Mouse (Mus musculus): Measurements from ENCODE around the gene Itpr2.

Gene Itpr2

GRCm38 (mm10) chr6:146289801-146290200 lies 212.2 kb downstream of the Itpr2 start:
- in situ Hi-C loops (cut with MboI; ENCODE audit: unreplicated experiment in 2 of 2): loop anchor here in 1 of 2 experiments (10.0 kb wide), 1 partner anchor 925 kb away; no protein-coding TSS in a partner anchor

- in situ Hi-C loops (cut with MboI; ENCODE audit: unreplicated experiment in 2 of 2): loop anchor here in 1 of 2 experiments (10.0 kb wide), 1 partner anchor 923 kb away; no protein-coding TSS in a partner anchor
Observed at GRCm38 (mm10) chr6:146288266-146288665, 213.8 kb downstream of the Itpr2 start.

GRCm38 (mm10) chr6:146284921-146285565 lies 217.0 kb downstream of the Itpr2 start:
- in situ Hi-C loops (cut with MboI; ENCODE audit: unreplicated experiment in 2 of 2): loop anchor here in 1 of 2 experiments (10.0 kb wide), 1 partner anchor 920 kb away; no protein-coding TSS in a partner anchor

- in situ Hi-C loops (cut with MboI; ENCODE audit: unreplicated experiment in 2 of 2): loop anchor here in 1 of 2 experiments (10.0 kb wide), 1 partner anchor 919 kb away; no protein-coding TSS in a partner anchor
Observed at GRCm38 (mm10) chr6:146283981-146284380, 218.0 kb downstream of the Itpr2 start.

- in situ Hi-C loops (cut with MboI; ENCODE audit: unreplicated experiment in 2 of 2): loop anchor here in 1 of 2 experiments (10.0 kb wide), 1 partner anchor 917 kb away; no protein-coding TSS in a partner anchor
Observed at GRCm38 (mm10) chr6:146282061-146282659, 219.9 kb downstream of the Itpr2 start.

GRCm38 (mm10) chr6:146281176-146281899 lies 220.7 kb downstream of the Itpr2 start:
- in situ Hi-C loops (cut with MboI; ENCODE audit: unreplicated experiment in 2 of 2): loop anchor here in 1 of 2 experiments (10.0 kb wide), 1 partner anchor 917 kb away; no protein-coding TSS in a partner anchor

- in situ Hi-C loops (cut with MboI; ENCODE audit: unreplicated experiment in 2 of 2): loop anchor here (5.0 to 10.0 kb wide), 3 partner anchors 108 to 446 kb away; no protein-coding TSS in a partner anchor
Observed at GRCm38 (mm10) chr6:146273256-146273655, 228.8 kb downstream of the Itpr2 start.

- in situ Hi-C loops (cut with MboI; ENCODE audit: unreplicated experiment in 2 of 2): loop anchor here (5.0 to 10.0 kb wide), 3 partner anchors 108 to 445 kb away; no protein-coding TSS in a partner anchor
Observed at GRCm38 (mm10) chr6:146272253-146273036, 229.6 kb downstream of the Itpr2 start.

GRCm38 (mm10) chr6:146270776-146271533 lies 231.1 kb downstream of the Itpr2 start:
- in situ Hi-C loops (cut with MboI; ENCODE audit: unreplicated experiment in 2 of 2): loop anchor here (5.0 to 10.0 kb wide), 3 partner anchors 106 to 444 kb away; no protein-coding TSS in a partner anchor

GRCm38 (mm10) chr6:146270162-146270561 lies 231.9 kb downstream of the Itpr2 start:
- in situ Hi-C loops (cut with MboI; ENCODE audit: unreplicated experiment in 2 of 2): loop anchor here (5.0 to 10.0 kb wide), 3 partner anchors 105 to 443 kb away; no protein-coding TSS in a partner anchor

- in situ Hi-C loops (cut with MboI; ENCODE audit: unreplicated experiment in 2 of 2): no loop called here
Observed at GRCm38 (mm10) chr6:146269291-146269690, 232.7 kb downstream of the Itpr2 start.

- in situ Hi-C loops (cut with MboI; ENCODE audit: unreplicated experiment in 2 of 2): loop anchor here in 1 of 2 experiments (5.0 kb wide), 1 partner anchor 34 kb away; no protein-coding TSS in a partner anchor
Observed at GRCm38 (mm10) chr6:146260674-146261376, 241.2 kb downstream of the Itpr2 start.

- in situ Hi-C loops (cut with MboI; ENCODE audit: unreplicated experiment in 2 of 2): no loop called here
Observed at GRCm38 (mm10) chr6:146258751-146259150, 243.3 kb downstream of the Itpr2 start.

GRCm38 (mm10) chr6:146258261-146258660 lies 243.8 kb downstream of the Itpr2 start:
- in situ Hi-C loops (cut with MboI; ENCODE audit: unreplicated experiment in 2 of 2): no loop called here

GRCm38 (mm10) chr6:146256947-146257670 lies 244.9 kb downstream of the Itpr2 start:
- in situ Hi-C loops (cut with MboI; ENCODE audit: unreplicated experiment in 2 of 2): no loop called here

GRCm38 (mm10) chr6:146256401-146256800 lies 245.6 kb downstream of the Itpr2 start:
- in situ Hi-C loops (cut with MboI; ENCODE audit: unreplicated experiment in 2 of 2): no loop called here

GRCm38 (mm10) chr6:146255656-146256055 lies 246.4 kb downstream of the Itpr2 start:
- in situ Hi-C loops (cut with MboI; ENCODE audit: unreplicated experiment in 2 of 2): no loop called here

- in situ Hi-C loops (cut with MboI; ENCODE audit: unreplicated experiment in 2 of 2): no loop called here
Observed at GRCm38 (mm10) chr6:146254931-146255330, 247.1 kb downstream of the Itpr2 start.

Data from v-Abl transformed pro-B cells (cell line).